Mouse (Mus musculus): ENCODE data around the gene Prss42. TPM values are rescaled to one million over a fixed set of nuclear protein-coding genes. Genes with fewer than 3 reads are reported as not detected.
A peak's percentile ranks its signal among the peaks of the same experiment; 100 is the strongest.

Gene Prss42
- polyA plus RNA-seq, 1 experiment, result not detected

DNA sequence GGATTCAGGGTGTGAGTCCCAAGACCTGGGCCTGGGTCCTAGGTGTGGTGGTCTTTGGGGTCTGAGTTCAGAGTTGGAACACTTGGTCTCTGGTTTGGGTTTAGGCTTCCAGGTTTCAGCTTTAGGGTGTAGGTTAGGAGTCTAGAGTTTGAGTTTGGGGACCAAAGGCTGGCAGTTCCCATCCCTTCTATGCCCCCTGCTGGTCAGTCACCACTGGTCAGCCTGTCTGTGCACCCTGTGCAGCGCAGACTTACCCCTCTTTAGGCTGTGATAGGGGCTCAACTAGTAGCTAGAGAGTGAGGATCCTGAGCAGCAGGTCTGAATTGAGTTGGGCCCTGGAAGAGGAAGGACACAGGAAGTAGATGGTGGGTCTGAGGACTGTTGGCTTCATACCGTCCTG is 38.7 kb upstream of the Prss42 start:
- Histone ChIP-seq H3K27ac (ENCODE audit: control insufficient read depth, insufficient read depth, low read depth, low read length, poor library complexity) (no peak overlapping the region), H3K4me1 (ENCODE audit: control insufficient read depth, insufficient read depth, low read length) (no peaks in the 10 kb centered on the region; the same call in 1 of the 2 replicates), H3K4me3 (replicated peaks; ENCODE audit: control insufficient read depth, low read depth, low read length) (no peak overlapping the region)
- TF ChIP-seq CTCF (IDR thresholded peaks at IDR 0.05; ENCODE audit: control insufficient read depth, insufficient read depth, low read length) (peak; percentile 78), POLR2A (IDR thresholded peaks at IDR 0.05; ENCODE audit: borderline replicate concordance, control insufficient read depth, low read depth, low read length) (no peak)
- WGBS, result 44% methylated on average over 2 of the region's 2 CpGs

GRCm38 (mm10) chr9:110760886-110761285 is 37.1 kb upstream of the Prss42 start:
- Histone ChIP-seq H3K27ac (ENCODE audit: control insufficient read depth, insufficient read depth, low read depth, low read length, poor library complexity) (no peak overlapping the region), H3K4me3 (replicated peaks; ENCODE audit: control insufficient read depth, low read depth, low read length) (no peak overlapping the region), H3K4me1 (ENCODE audit: control insufficient read depth, insufficient read depth, low read length) (no peaks in the 10 kb centered on the region; the same call in 1 of the 2 replicates)
- WGBS, result 78% methylated on average over 8 of the region's 8 CpGs
- TF ChIP-seq POLR2A (IDR thresholded peaks at IDR 0.05; ENCODE audit: borderline replicate concordance, control insufficient read depth, low read depth, low read length) (no peak), CTCF (IDR thresholded peaks at IDR 0.05; ENCODE audit: control insufficient read depth, insufficient read depth, low read length) (no peak)

GRCm38 (mm10) chr9:110762763-110763162 is 35.2 kb upstream of the Prss42 start:
- TF ChIP-seq CTCF (IDR thresholded peaks at IDR 0.05; ENCODE audit: control insufficient read depth, insufficient read depth, low read length), result no peak
- no peak for TF ChIP-seq POLR2A (IDR thresholded peaks at IDR 0.05; ENCODE audit: borderline replicate concordance, control insufficient read depth, low read depth, low read length)
- 88% methylated on average over 10 of the region's 10 CpGs for WGBS
- no peak overlapping the region for H3K27ac ChIP-seq (ENCODE audit: control insufficient read depth, insufficient read depth, low read depth, low read length, poor library complexity)
- no peaks in the 10 kb centered on the region for H3K4me1 ChIP-seq (ENCODE audit: control insufficient read depth, insufficient read depth, low read length)
- H3K4me3 ChIP-seq (replicated peaks; ENCODE audit: control insufficient read depth, low read depth, low read length), result no peak overlapping the region

DNA sequence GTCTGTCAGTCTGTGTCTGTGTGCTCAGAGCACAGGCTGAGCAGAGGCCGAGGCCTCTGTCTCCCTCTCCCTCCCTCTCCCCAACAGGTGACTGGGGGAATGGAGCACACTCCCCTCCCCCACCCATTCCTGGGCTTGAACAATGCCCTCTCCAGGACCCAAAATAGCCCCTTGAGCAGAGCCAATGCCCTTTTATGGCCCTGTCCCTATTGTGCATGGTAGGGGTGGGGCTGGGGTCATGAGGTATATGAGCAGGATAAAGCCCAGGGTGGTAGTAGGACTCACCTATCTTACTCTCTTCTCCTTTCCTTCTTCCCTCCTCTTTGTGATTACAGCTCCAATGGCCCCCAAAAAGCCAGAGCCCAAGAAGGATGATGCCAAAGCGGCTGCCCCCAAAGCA is 34.6 kb upstream of the Prss42 start:
- WGBS, result 94% methylated on average over 2 of the region's 2 CpGs
- no peak overlapping the region for H3K27ac ChIP-seq (ENCODE audit: control insufficient read depth, insufficient read depth, low read depth, low read length, poor library complexity)
- H3K4me3 ChIP-seq (replicated peaks; ENCODE audit: control insufficient read depth, low read depth, low read length), result no peak overlapping the region
- no peaks in the 10 kb centered on the region for H3K4me1 ChIP-seq (ENCODE audit: control insufficient read depth, insufficient read depth, low read length)
- TF ChIP-seq CTCF (IDR thresholded peaks at IDR 0.05; ENCODE audit: control insufficient read depth, insufficient read depth, low read length), result no peak
- no peak for TF ChIP-seq POLR2A (IDR thresholded peaks at IDR 0.05; ENCODE audit: borderline replicate concordance, control insufficient read depth, low read depth, low read length)

- H3K4me3 ChIP-seq (replicated peaks; ENCODE audit: control insufficient read depth, low read depth, low read length), result no peak overlapping the region
- no peak overlapping the region for H3K27ac ChIP-seq (ENCODE audit: control insufficient read depth, insufficient read depth, low read depth, low read length, poor library complexity)
- no peaks in the 10 kb centered on the region for H3K4me1 ChIP-seq (ENCODE audit: control insufficient read depth, insufficient read depth, low read length)
- 89% methylated on average over 10 of the region's 10 CpGs for WGBS
- TF ChIP-seq CTCF (IDR thresholded peaks at IDR 0.05; ENCODE audit: control insufficient read depth, insufficient read depth, low read length), result no peak
- TF ChIP-seq POLR2A (IDR thresholded peaks at IDR 0.05; ENCODE audit: borderline replicate concordance, control insufficient read depth, low read depth, low read length), result no peak
Measured at GRCm38 (mm10) chr9:110772336-110772735, 25.6 kb upstream of the Prss42 start.

GRCm38 (mm10) chr9:110774403-110775268 is 23.3 kb upstream of the Prss42 start:
- 79% methylated on average over 15 of the region's 15 CpGs for WGBS
- H3K4me3 ChIP-seq (replicated peaks; ENCODE audit: control insufficient read depth, low read depth, low read length), result no peak overlapping the region
- TF ChIP-seq POLR2A (IDR thresholded peaks at IDR 0.05; ENCODE audit: borderline replicate concordance, control insufficient read depth, low read depth, low read length), result no peak
- no peak for TF ChIP-seq CTCF (IDR thresholded peaks at IDR 0.05; ENCODE audit: control insufficient read depth, insufficient read depth, low read length)
- H3K27ac ChIP-seq (ENCODE audit: control insufficient read depth, insufficient read depth, low read depth, low read length, poor library complexity), result no peak overlapping the region
- H3K4me1 ChIP-seq (ENCODE audit: control insufficient read depth, insufficient read depth, low read length), result no peaks in the 10 kb centered on the region

- H3K27ac ChIP-seq (ENCODE audit: control insufficient read depth, insufficient read depth, low read depth, low read length, poor library complexity), result no peak overlapping the region
- WGBS, result 81% methylated on average over 10 of the region's 10 CpGs
- H3K4me3 ChIP-seq (replicated peaks; ENCODE audit: control insufficient read depth, low read depth, low read length), result no peak overlapping the region
- H3K4me1 ChIP-seq (ENCODE audit: control insufficient read depth, insufficient read depth, low read length), result no peaks in the 10 kb centered on the region
- TF ChIP-seq CTCF (IDR thresholded peaks at IDR 0.05; ENCODE audit: control insufficient read depth, insufficient read depth, low read length) (no peak), POLR2A (IDR thresholded peaks at IDR 0.05; ENCODE audit: borderline replicate concordance, control insufficient read depth, low read depth, low read length) (no peak)
Measured at GRCm38 (mm10) chr9:110775269-110776022, 22.5 kb upstream of the Prss42 start.

DNA sequence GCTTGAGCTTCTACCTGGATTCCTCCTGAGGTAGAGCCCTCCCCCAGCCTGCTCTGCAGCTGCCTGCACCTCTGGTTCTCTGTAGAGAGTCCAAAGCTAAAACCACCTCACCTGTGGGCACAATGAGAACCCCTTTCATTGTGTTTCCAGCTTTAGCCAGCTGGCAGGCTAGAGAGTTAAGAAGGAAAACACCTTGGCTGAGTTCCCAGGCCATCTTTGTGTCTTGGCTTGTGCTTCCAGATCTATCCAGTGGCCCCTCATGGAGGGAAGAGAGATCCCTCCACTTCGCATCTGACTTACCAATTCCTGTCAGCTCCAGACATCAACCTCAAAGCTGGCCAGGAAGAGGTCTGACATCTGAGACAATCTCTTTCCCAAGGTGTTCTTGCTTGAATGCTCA is 19.9 kb upstream of the Prss42 start:
- WGBS, result 88% methylated on average over 1 of the region's 1 CpGs
- H3K4me3 ChIP-seq (replicated peaks; ENCODE audit: control insufficient read depth, low read depth, low read length), result no peak overlapping the region
- no peak overlapping the region for H3K27ac ChIP-seq (ENCODE audit: control insufficient read depth, insufficient read depth, low read depth, low read length, poor library complexity)
- no peaks in the 10 kb centered on the region for H3K4me1 ChIP-seq (ENCODE audit: control insufficient read depth, insufficient read depth, low read length)
- TF ChIP-seq CTCF (IDR thresholded peaks at IDR 0.05; ENCODE audit: control insufficient read depth, insufficient read depth, low read length), result no peak
- TF ChIP-seq POLR2A (IDR thresholded peaks at IDR 0.05; ENCODE audit: borderline replicate concordance, control insufficient read depth, low read depth, low read length), result no peak

Data from bone marrow, adult 2 months (tissue).